Mouse (Mus musculus) right cerebral cortex, adult 2 months (tissue): ENCODE data around the gene Fgb.

ENCODE experiments used
- DNase-seq, 2 experiments: peaks; one replicate each; pipeline ENCODE4 v3.0.0; 2021 to 2022; ENCODE audit warnings: low spot score in 2 of 2

Fgb gene

GRCm38 (mm10) chr3:83049680-83050079 is at the start of gene Fgb:
Gene Fgb (minus strand): TSS chr3:83049863.
- no peak for DNase-seq

DNA sequence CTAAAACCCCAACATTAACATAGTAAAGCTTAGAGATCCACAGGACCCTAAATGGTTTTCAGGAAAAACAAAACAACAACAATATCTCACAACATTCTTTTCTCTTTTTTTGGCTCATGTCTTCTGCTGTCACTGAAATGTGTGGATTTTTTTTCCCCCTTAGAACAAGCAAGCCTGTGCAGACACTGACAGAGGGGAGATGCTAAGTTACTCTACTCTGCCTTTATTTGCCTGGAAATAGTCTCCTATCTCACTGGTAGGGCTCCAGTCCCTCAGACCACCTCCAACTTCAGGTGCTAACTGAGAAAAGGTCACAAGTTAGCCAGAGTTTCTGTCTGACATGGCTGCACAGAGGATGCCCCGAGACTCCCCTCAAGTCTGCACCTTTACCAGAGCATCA is 49.5 kb upstream of the Fgb start:
- DNase-seq: no peak

- DNase-seq: peak; percentile 20 to 39
These were observed 48.9 kb upstream of the Fgb start for GRCm38 (mm10) chr3:83098546-83099034.

DNA sequence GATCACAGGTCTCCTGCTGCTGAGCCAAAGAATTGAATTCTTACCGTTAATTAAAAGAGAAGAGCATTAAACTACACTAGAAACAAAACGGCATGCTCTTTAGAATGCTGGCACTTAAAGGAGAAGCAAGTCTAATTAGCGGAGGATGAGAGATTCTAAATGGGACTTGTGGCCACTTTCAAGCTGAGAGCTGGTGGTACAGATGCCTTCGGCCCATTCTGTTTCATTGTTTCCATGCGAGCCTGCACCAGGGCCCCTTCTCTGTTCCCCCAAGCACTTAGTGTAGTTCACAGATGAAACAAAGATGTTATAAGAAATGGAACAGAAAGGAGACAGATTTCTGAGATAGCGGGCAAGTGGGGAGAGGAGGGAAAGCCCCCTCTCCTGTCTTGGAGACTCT is 47.9 kb upstream of the Fgb start:
- no peak for DNase-seq

DNA sequence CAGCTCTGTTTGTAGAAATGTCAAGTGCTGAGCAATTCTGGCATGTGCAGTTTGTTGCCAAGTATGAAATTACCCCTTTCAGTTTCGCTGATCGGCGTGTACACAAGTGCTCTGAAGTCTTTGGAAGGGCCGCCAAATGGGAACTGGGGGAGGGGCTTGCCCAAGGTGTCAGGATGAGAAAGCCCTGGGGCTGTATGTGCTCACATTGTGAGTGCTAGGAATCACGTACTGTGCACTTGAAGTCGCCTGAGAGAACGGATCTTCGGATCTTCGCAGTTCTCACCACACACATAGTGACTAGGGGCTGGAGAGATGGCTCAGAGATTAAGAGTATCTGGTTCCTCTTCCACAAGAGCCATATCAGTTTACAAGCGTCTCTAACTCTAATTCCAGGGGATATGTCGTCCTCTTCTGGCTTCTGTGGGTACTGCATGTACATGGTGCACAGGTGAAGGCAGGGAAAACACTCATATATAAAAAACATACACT is 30.9 kb upstream of the Fgb start:
- peak; percentile 63 to 69 for DNase-seq

GRCm38 (mm10) chr3:83076563-83076962 is 26.9 kb upstream of the Fgb start:
- DNase-seq: no peak

DNA sequence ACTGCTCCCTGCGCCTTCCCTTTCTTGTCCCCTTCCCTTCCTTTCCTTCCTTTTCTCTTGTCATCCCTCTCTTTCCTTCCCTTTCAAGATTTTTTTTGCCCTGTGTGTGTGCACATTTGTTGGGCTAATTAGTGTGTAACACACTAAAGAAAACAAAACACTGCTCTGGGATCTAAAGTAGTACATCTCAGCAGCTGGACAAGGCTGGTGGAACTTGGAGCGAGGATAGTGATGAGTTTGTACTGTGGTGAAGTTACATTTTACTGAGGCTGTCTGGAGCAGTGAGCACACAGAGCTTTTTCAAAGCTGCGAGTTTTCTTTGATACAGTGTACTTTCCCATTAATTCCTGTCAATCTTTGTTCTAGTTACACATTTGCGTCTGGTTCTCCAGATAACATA is 20.6 kb upstream of the Fgb start:
- DNase-seq: no peak

GRCm38 (mm10) chr3:83068869-83069268 is 19.2 kb upstream of the Fgb start:
- no peak for DNase-seq

GRCm38 (mm10) chr3:83067920-83068319 is 18.3 kb upstream of the Fgb start:
- no peak for DNase-seq

DNA sequence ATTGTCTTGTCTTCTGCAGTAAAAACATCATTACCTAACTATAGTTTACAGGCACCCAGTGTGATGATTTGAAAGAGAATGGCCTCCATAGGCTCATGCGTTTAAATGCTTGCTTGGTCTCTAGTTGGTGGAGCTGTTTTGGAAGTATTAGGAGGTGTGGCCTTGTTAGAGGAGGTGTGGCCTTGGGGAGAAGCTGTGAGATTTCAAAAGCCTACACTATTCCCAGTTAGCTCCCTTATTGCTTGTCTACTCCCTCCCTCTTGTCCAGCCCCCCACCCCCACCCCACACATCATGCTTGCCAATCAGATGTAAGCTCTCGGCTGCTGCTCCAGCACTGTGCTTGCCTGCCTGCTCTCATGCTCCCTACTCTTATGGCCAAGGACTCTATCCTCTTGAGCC is 7.4 kb upstream of the Fgb start:
- no peak for DNase-seq

GRCm38 (mm10) chr3:83055281-83056038 is 5.8 kb upstream of the Fgb start, which contains the start of gene Plrg1:
Gene Plrg1 (plus strand): TSS chr3:83055522.
- DNase-seq: peak; percentile 97 to 99

DNA sequence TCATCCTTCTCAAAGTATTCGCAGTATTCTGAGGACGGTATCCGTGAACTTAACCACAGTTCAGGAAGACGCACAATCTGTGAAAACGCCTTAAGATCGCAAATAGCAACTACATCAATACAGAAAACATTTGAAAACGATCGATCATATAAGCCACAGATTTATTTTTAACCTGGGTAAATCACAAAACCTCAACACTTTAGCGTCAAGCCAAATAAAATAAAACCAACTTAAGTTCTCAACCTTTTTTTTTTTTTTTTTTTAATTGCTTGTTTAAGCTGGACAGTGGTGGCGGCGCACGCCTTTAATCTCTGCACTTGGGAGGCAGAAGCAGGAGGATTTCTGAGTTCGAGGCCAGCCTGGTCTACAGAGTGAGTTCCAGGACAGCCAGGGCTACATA is 5.1 kb upstream of the Fgb start:
- DNase-seq: no peak

DNA sequence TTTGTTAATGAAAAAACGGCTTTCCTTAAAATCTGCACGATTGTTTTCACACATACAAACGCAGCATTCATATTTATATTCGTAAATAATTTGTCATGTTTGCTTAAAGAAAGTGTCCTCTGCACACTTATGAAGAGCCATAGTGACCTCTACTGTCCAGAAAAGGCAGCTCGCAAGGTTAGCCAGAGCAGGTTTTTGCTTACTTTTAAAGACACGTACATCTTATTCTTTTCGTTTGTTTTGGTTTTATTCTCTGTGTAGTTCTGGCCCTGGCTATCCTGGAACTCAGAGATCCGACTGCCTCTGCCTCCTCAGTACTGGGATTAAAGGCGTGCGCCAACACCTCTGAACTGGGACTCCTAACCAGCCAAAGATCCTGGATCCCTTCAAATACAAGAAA is 4.1 kb upstream of the Fgb start:
- DNase-seq: peak; percentile 51 to 53

- no peak for DNase-seq
These were observed 3.5 kb upstream of the Fgb start for GRCm38 (mm10) chr3:83053126-83053525.

GRCm38 (mm10) chr3:83052102-83052501 is 2.4 kb upstream of the Fgb start:
- DNase-seq: no peak

GRCm38 (mm10) chr3:83050661-83051060 is 998 bp upstream of the Fgb start:
- DNase-seq: no peak

- DNase-seq: no peak
These were observed 3.0 kb downstream of the Fgb start for GRCm38 (mm10) chr3:83046649-83047048.

GRCm38 (mm10) chr3:83042451-83042850 is 7.2 kb downstream of the Fgb start:
- DNase-seq: no peak

GRCm38 (mm10) chr3:83039666-83040065 is 10.0 kb downstream of the Fgb start:
- DNase-seq: no peak

GRCm38 (mm10) chr3:83038865-83039264 is 10.8 kb downstream of the Fgb start:
- DNase-seq: no peak

- DNase-seq: no peak
These were observed 15.9 kb downstream of the Fgb start for GRCm38 (mm10) chr3:83033801-83034200.

DNA sequence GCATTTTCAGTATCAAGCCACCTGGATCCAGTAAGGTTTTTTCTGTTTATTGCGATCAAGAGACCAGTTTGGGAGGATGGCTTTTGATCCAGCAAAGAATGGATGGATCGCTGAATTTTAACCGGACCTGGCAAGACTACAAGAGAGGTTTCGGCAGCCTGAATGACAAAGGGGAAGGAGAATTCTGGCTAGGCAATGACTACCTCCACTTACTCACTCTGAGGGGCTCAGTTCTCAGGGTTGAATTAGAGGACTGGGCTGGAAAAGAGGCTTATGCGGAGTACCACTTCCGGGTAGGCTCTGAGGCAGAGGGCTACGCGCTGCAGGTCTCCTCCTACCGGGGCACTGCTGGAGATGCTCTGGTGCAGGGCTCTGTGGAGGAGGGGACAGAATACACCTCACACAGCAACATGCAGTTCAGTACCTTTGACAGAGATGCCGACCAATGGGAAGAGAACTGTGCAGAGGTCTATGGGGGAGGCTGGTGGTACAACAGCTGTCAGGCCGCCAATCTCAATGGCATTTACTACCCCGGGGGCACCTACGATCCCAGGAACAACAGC is 16.8 kb downstream of the Fgb start:
- no peak for DNase-seq

DNA sequence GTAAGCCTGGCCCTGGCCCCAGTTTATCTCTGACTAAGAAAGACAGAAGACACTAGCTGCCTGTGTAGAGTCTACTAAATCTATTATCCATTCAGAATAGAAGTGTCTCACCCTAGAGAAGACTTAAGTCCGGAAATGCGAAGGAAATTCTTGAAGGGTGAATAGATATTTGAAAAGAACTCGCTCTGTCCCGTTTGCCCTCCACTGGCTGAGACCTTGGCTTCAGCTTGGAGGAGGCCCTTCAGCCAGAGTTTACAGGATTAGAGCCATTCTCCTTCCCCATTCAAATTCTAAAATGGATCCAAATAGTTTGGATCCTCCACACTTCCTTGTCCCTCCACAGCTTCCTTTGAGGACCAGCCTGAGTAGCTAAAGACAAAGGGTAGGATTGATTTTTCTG is 19.3 kb downstream of the Fgb start:
- no peak for DNase-seq
